In the genomic region with DNA sequence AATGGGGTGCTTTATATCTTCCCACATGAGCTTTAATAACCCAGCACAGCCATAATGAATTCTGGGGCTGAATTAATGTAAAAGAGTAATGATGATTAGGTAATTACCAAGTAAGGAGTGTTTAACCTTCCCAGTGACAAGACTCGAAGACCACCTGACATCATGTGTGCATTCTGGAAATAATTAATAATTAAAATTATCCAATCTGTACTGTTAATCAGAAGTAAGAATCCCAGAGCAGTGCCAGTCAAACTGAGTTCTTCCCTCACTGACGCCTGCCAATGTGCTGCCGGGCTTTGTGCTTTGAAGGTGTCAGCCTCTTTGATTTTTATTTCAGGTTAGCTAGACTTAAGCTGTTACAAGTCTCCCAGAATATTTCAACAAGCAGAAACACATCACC, we compare ENCODE assay signal across 18 mouse cellular contexts.
"Had no signal": no experiment of that assay in that cellular context is flagged by ENCODE, and none has a peak within 500 bp of the region (broad histone marks: within the 10 kb centered on the region; RNA-seq: fewer than 3 reads in every experiment).

No protein-coding gene starts in this region.

- H3K27me3 ChIP-seq: liver, embryonic 13.5 days; neural tube, embryonic 15.5 days had no signal

- DNase-seq: kidney, adult 18-20 months; kidney, postnatal 14 days; layer of hippocampus, adult 9-11 months; liver, embryonic 13.5 days; lung, adult 2 months; lung, postnatal 14 days; lung, postnatal 4 days; right cerebral cortex, adult 18-20 months; right cerebral cortex, postnatal 14 days; right cerebral cortex, postnatal 4 days; thymus, adult 2 months; thymus, postnatal 14 days had no signal

- ATAC-seq: midbrain, embryonic 16.5 days had no signal

- H3K36me3 ChIP-seq: liver, embryonic 13.5 days; neural tube, embryonic 15.5 days had no signal

- H3K9ac ChIP-seq: liver, embryonic 13.5 days; neural tube, embryonic 15.5 days had no signal

- H3K4me2 ChIP-seq: liver, embryonic 13.5 days; midbrain, embryonic 11.5 days; neural tube, embryonic 15.5 days had no signal

- H3K9me3 ChIP-seq: liver, embryonic 13.5 days; neural tube, embryonic 15.5 days had no signal

- H3K27ac ChIP-seq: layer of hippocampus, adult 2 months; liver, embryonic 13.5 days; neural tube, embryonic 15.5 days; stomach, postnatal 0 days had no signal

- H3K4me3 ChIP-seq: layer of hippocampus, adult 2 months; liver, embryonic 13.5 days; myocyte; neural tube, embryonic 15.5 days had no signal

- H3K4me1 ChIP-seq: liver, embryonic 13.5 days; neural tube, embryonic 15.5 days had no signal
